Mouse (Mus musculus) intestine, embryonic 15.5 days (tissue): ENCODE data around the gene Rcc2. TPM values are rescaled to one million over a fixed set of nuclear protein-coding genes. Genes with fewer than 3 reads are reported as not detected.

Experiments used
- ATAC-seq: fragments of 200-750 bp; cut with Nextera tagmentation; 2 replicates; pipeline ENCODE4 v1.8.0; 2017; ENCODE audit warnings: moderate TSS enrichment, moderate library complexity
- H3K27ac ChIP-seq: fragments of 300-500 bp; sonication (generic); 2 replicates; pipeline ENCODE4 v1.5.1; 2015; ENCODE audit warnings: mild to moderate bottlenecking, inconsistent platforms
- H3K27me3 ChIP-seq: fragments of 300-500 bp; sonication (generic); replicated peaks from 2 replicates; pipeline ENCODE4 v1.6.1; 2015; ENCODE audit warnings: inconsistent platforms
- H3K36me3 ChIP-seq: fragments of 300-500 bp; sonication (generic); 2 replicates; pipeline ENCODE4 v1.6.1; 2015; ENCODE audit warnings: inconsistent platforms
- H3K4me1 ChIP-seq: fragments of 300-500 bp; sonication (generic); replicated peaks from 2 replicates; pipeline ENCODE4 v1.6.1; 2015; ENCODE audit warnings: inconsistent platforms
- H3K4me2 ChIP-seq: fragments of 300-500 bp; sonication (generic); replicated peaks from 2 replicates; pipeline ENCODE4 v1.6.1; 2015; ENCODE audit warnings: mild to moderate bottlenecking, inconsistent platforms
- H3K4me3 ChIP-seq: fragments of 300-500 bp; sonication (generic); replicated peaks from 2 replicates; pipeline ENCODE4 v1.5.1; 2015; ENCODE audit warnings: inconsistent platforms
- H3K9ac ChIP-seq: fragments of 300-500 bp; sonication (generic); 2 replicates; pipeline ENCODE4 v1.6.1; 2015; ENCODE audit warnings: inconsistent platforms
- H3K9me3 ChIP-seq: fragments of 300-500 bp; sonication (generic); 2 replicates; pipeline ENCODE4 v1.6.1; 2016; ENCODE audit warnings: inconsistent platforms
- WGBS: fragments of 180-500 bp; shearing (Covaris S2); methylation state at CpG from one replicate; pipeline ENCODE4 v1.1.7; 2015; 5-methylcytosine and 5-hydroxymethylcytosine counted together
- polyA plus RNA-seq: library from polyadenylated mRNA; unstranded; fragments of >200 nt; fragmentation: Nextera tagmentation; extraction: Ambion mirVana; gene quantifications from 2 replicates; pipeline ENCODE4 v1.2.1, GENCODE M21; 2015

Rcc2 gene
- polyA plus RNA-seq, 1 experiment from 2014 or later = 43.8 TPM

DNA sequence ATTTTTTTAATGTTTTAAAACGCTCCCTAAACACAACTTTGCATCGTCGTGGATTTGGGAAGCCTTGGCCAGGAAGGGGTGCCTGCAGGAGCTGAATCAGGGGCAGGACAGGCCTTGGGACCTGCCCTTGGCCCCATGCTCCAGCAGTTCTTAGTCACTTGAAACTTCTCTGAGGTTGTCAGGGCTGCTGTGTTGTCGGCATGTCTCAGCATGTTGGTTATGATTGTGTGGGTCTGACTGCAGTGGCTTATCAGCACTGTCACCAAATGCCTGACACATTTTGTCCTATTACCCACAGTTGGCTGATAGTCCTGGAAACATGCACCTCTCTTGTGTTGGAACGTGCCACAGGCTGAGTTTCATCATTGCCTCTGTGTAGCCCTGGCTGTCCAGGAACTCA is 19.8 kb downstream of the Rcc2 start:
- no peaks in the 10 kb centered on the region for H3K4me1 ChIP-seq
- no peak overlapping the region for H3K4me2 ChIP-seq
- peaks cover 71% of the 10 kb centered on the region for H3K36me3 ChIP-seq
- no peaks in the 10 kb centered on the region for H3K9me3 ChIP-seq
- ATAC-seq = no peak
- H3K27me3 ChIP-seq = no peaks in the 10 kb centered on the region
- no peak overlapping the region for H3K27ac ChIP-seq
- H3K4me3 ChIP-seq = no peak overlapping the region
- no peak overlapping the region for H3K9ac ChIP-seq
- WGBS = 91% methylated on average over 5 of the region's 5 CpGs

DNA sequence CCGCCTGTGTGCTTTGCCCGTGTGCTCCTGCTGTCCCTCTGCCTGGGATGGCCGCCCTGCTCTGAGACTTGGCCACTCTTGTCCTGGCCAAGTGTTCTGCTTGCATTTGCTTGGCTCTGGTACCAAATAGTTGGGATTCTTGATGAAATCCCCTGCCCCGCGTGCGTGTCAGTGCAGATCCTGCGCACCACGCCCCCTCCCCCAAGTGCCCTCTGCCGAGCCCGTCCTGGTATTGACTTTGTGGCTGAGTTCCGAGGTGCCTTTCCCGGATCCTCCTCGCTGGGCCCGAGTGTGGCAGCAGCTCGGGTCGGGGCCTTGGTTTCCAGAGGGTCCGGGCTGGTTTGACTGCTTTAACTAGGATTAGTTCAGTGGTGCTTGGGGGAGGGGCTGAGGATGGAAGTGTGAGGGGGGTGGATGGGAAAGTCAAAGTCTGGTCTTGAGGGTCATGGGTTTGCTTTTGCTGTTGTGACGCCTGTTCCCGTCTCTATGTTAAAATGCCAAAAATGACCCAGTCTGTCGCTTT is 21.7 kb downstream of the Rcc2 start:
- WGBS = 83% methylated on average over 20 of the region's 20 CpGs
- no peaks in the 10 kb centered on the region for H3K9me3 ChIP-seq
- no peak overlapping the region for H3K4me3 ChIP-seq
- no peaks in the 10 kb centered on the region for H3K27me3 ChIP-seq
- H3K4me2 ChIP-seq = no peak overlapping the region
- no peaks in the 10 kb centered on the region for H3K4me1 ChIP-seq
- H3K27ac ChIP-seq = no peak overlapping the region
- no peak for ATAC-seq
- H3K36me3 ChIP-seq = peaks cover 53% of the 10 kb centered on the region
- no peak overlapping the region for H3K9ac ChIP-seq

DNA sequence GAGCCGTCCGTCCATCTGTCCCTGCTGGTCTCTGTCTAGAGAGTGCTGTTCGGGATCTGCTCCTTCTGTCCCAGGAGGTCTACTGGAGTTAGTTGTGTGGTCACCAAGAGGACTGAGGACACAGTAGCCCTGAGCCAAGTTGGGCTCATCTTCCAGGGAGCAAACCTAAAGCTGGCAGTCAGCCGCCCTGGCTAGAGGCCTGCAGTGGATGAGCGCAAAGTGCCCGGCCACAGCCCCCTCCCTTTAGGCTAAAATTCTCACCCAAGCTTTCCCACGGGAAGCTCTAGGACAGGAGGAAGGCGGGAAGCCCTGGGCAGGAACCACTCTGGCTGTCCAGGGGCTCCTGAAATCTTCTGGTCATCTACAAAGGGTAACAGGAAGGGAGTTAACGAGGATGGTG is 22.4 kb downstream of the Rcc2 start:
- no peak overlapping the region for H3K4me2 ChIP-seq
- no peaks in the 10 kb centered on the region for H3K4me1 ChIP-seq
- peaks cover 50% of the 10 kb centered on the region for H3K36me3 ChIP-seq
- ATAC-seq = no peak
- no peaks in the 10 kb centered on the region for H3K9me3 ChIP-seq
- no peaks in the 10 kb centered on the region for H3K27me3 ChIP-seq
- no peak overlapping the region for H3K4me3 ChIP-seq
- H3K9ac ChIP-seq = no peak overlapping the region
- no peak overlapping the region for H3K27ac ChIP-seq
- WGBS = 79% methylated on average over 9 of the region's 9 CpGs

DNA sequence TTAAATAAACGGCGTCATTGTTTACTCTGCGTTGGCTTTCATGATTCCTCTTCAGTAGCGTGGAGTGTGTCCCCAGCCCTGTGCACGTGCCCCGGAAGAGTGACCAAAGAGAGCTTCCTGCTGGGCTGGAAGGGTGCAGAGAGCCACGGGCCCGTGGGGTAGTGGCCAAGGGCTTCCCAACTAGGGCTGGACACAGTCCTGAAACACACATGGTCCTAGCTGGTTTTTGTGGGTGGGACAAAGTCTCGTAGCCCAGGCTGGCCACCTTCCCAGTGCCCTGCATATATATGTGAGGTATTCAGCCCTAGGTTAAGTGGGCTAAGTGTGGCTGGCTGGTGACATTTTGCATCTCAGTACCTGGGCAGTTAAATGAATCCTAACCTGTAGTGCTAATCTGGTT is 22.9 kb downstream of the Rcc2 start:
- Histone ChIP-seq H3K27me3 (no peaks in the 10 kb centered on the region), H3K4me1 (no peaks in the 10 kb centered on the region), H3K9me3 (no peaks in the 10 kb centered on the region), H3K27ac (no peak overlapping the region), H3K36me3 (peaks cover 45% of the 10 kb centered on the region), H3K4me2 (no peak overlapping the region), H3K4me3 (no peak overlapping the region), H3K9ac (no peak overlapping the region)
- 73% methylated on average over 9 of the region's 9 CpGs for WGBS
- no peak for ATAC-seq

DNA sequence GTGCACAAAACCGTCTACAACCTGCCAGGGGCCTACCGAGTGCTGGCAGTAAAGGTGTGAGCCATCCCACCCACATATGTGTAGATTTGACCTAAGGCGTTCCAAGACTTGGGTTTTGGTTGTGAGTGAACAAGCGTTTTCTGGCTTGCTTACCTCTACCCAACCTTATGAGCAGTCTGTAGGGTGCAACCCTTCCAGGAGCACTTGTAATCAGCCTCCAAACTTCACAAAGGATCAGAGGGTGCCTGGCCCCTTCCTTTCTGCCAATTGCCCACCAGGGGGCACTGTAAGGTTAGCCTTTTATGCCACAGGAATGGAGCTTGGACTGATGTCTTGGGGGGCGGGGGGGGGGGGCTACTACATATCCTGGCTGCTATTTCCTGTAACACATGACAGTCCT is 23.5 kb downstream of the Rcc2 start:
- 52% methylated on average over 5 of the region's 5 CpGs for WGBS
- ATAC-seq = 0 out of 2 replicates have a peak, but pooled peaks have one; percentile 50
- peaks cover 39% of the 10 kb centered on the region for H3K36me3 ChIP-seq
- H3K4me3 ChIP-seq = no peak overlapping the region
- H3K4me2 ChIP-seq = no peak overlapping the region
- H3K27me3 ChIP-seq = no peaks in the 10 kb centered on the region
- H3K4me1 ChIP-seq = no peaks in the 10 kb centered on the region
- H3K27ac ChIP-seq = no peak overlapping the region
- H3K9ac ChIP-seq = no peak overlapping the region
- no peaks in the 10 kb centered on the region for H3K9me3 ChIP-seq

DNA sequence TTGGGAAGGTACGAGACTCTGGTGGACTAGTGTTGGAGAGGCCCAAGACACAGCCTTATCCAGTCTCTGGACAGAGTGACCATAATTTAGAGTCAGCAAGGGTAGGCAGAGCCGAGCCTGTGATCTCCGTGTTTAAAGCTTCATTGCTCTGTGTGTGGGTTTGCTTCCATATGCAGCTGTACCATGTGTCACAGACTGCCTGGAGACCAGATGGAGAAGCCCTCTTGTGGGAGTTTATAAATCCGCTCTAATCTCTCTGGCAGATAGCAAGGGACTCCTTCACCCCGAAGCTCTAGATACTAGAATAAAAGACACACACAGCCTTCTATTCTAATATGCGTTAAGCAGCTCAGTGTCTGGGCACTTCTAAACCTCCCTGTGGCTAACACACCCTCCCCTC is 24.4 kb downstream of the Rcc2 start:
- Histone ChIP-seq H3K9me3 (no peaks in the 10 kb centered on the region), H3K4me2 (no peak overlapping the region), H3K4me1 (no peaks in the 10 kb centered on the region), H3K27ac (no peak overlapping the region), H3K36me3 (peaks cover 31% of the 10 kb centered on the region), H3K27me3 (no peaks in the 10 kb centered on the region), H3K4me3 (no peak overlapping the region), H3K9ac (no peak overlapping the region)
- 62% methylated on average over 6 of the region's 6 CpGs for WGBS
- ATAC-seq = no peak

DNA sequence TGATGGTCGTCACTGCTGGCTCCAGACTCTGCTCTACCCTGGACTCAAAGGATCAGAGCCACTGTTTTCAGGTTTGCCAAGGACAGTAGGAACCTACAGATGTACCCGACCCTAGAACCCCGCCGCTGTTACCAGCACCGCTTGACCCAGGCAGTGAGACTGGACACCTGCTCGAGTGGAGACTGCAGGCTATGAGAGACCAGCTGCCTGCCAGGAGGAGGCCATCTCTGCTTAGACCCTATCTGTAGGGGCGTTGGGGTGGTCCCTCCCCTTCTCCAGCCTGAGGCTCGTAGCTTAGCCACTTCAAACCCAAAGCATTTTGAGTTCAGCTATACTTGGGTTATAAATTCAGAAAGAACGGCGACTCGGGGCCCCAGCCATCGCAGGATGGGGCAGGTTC is 26.6 kb downstream of the Rcc2 start:
- WGBS = 86% methylated on average over 12 of the region's 12 CpGs
- Histone ChIP-seq H3K27ac (no peak overlapping the region), H3K4me3 (no peak overlapping the region), H3K4me2 (no peak overlapping the region), H3K9me3 (no peaks in the 10 kb centered on the region), H3K36me3 (0 out of 2 replicates have a peak, but pooled peaks cover 11% of the 10 kb centered on the region), H3K9ac (no peak overlapping the region), H3K4me1 (no peaks in the 10 kb centered on the region), H3K27me3 (no peaks in the 10 kb centered on the region)
- no peak for ATAC-seq

DNA sequence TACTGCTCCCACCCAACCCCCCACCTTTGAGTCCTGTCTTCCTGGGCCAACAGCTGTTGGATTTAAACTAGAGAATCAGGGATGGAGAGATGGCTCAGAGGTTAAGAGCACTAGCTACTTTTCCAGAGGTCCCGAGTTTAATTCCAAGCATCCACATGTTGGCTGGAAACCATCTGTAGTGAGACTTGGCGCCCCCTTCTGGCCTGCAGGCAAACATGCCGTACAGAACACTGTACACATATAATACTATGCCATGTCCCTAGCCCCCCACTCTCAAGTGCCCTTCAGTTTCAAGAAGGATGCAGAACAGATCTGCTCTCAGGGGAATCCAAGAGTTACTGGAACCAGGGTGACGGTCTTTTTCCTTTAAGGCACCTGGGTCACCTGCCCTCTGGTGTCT is 31.3 kb downstream of the Rcc2 start:
- no peaks in the 10 kb centered on the region for H3K9me3 ChIP-seq
- 81% methylated on average over 4 of the region's 4 CpGs for WGBS
- no peaks in the 10 kb centered on the region for H3K36me3 ChIP-seq
- no peak overlapping the region for H3K4me2 ChIP-seq
- no peaks in the 10 kb centered on the region for H3K4me1 ChIP-seq
- H3K27me3 ChIP-seq = no peaks in the 10 kb centered on the region
- H3K27ac ChIP-seq = no peak overlapping the region
- no peak for ATAC-seq
- no peak overlapping the region for H3K9ac ChIP-seq
- no peak overlapping the region for H3K4me3 ChIP-seq

DNA sequence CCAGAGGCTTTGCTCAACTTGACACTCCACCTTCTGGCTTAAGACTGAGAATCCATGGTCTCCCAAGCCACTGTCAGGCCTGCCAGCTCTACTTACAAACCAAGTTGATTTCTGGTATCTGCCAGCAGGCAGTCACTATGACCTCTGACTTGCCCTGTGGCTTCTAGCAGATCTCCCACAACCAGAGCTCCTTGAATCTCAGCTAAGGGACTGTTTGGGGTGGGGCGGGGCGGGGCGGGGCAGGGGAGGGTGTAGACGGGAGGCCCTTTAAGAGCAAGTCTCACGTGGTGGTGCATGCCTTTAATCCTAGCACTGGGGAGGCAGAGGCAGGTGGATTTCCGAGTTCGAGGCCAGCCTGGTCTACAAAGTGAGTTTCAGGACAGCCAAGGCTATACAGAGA is 32.5 kb downstream of the Rcc2 start:
- WGBS = 64% methylated on average over 7 of the region's 7 CpGs
- H3K4me3 ChIP-seq = no peak overlapping the region

DNA sequence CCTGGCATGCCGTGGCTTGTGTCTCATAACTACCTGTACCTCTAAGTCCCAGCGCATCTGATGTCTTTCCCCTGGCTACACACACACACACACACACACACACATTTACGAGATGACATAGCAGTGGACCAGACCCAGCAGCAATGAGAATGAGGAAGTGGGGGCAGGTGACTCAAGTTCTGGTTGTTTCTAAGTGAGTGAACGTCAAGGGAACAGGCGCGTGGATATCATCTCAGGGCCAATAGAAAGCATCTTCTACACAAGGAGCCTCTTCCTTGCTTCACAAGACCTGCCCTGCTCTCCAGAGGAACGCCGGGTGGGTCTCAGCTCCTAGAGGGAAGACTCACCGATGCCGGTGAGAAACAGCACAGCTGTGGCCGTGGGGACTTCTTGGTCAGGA is 40.3 kb downstream of the Rcc2 start:
- no peak for ATAC-seq
- Histone ChIP-seq H3K4me1 (no peaks in the 10 kb centered on the region), H3K4me3 (no peak overlapping the region), H3K27me3 (no peaks in the 10 kb centered on the region), H3K4me2 (no peak overlapping the region), H3K27ac (no peak overlapping the region), H3K36me3 (no peaks in the 10 kb centered on the region), H3K9ac (no peak overlapping the region), H3K9me3 (no peaks in the 10 kb centered on the region)
- WGBS = 80% methylated on average over 11 of the region's 11 CpGs

More for the DNA sequence above, 32.5 kb downstream of the Rcc2 start:
- Histone ChIP-seq H3K27ac (no peak overlapping the region), H3K4me2 (no peak overlapping the region), H3K27me3 (no peaks in the 10 kb centered on the region), H3K9me3 (no peaks in the 10 kb centered on the region), H3K36me3 (no peaks in the 10 kb centered on the region), H3K9ac (no peak overlapping the region), H3K4me1 (no peaks in the 10 kb centered on the region)
- ATAC-seq = peak; percentile 25; the same call in 1 of the 2 replicates

DNA sequence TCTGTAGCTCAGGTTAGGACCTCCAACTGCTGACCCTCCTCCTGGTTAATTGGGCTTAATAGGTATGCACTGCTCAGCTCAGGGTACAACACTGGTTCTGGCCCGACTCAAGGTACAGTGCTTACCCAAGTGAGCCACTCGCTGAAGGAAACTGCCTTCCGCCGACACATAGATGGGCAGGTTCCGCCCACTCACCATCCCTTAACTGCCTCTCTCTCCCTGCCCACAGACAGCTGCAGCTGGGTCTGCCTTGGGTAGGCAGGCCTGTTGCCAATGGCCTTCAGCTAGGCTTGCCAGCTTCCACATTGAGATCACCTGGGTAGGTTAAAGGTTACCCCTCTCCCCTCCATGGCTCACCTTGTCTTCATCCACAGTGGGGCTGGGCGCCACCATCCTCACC is 41.1 kb downstream of the Rcc2 start:
- Histone ChIP-seq H3K4me2 (no peak overlapping the region), H3K4me3 (no peak overlapping the region), H3K27ac (no peak overlapping the region), H3K9me3 (no peaks in the 10 kb centered on the region), H3K36me3 (no peaks in the 10 kb centered on the region), H3K9ac (no peak overlapping the region), H3K4me1 (no peaks in the 10 kb centered on the region), H3K27me3 (no peaks in the 10 kb centered on the region)
- 86% methylated on average over 6 of the region's 6 CpGs for WGBS
- no peak for ATAC-seq

DNA sequence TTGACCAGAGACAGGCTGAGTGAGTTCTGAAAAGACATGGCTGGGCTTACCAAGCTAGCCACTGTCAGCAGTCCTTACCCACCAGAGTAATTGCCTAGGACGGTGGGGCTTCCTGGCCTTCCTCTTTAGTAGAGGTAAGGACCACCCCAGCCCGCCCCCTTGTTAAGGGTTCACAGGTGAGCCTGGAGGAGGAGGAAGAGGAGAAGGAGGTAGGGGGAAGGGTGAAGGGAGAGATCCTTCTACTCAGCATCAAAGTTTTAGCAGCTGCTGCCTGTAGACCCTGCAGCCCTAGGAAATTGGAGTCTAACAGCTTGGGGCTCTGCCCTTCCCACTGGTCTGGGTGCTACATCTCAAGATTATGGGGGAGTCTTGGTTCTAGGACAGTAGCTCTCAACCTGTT is 42.2 kb downstream of the Rcc2 start, which contains the start of gene Padi6:
Padi6 (minus strand) TSS at position 101 of the 400 bp plus-strand sequence.
- no peaks in the 10 kb centered on the region for H3K36me3 ChIP-seq
- H3K27me3 ChIP-seq = no peaks in the 10 kb centered on the region
- H3K4me2 ChIP-seq = no peak within 1 kb of the TSS
- no peak within 1 kb of the TSS for H3K9ac ChIP-seq
- no peaks in the 10 kb centered on the region for H3K9me3 ChIP-seq
- WGBS = 58% methylated on average over 2 of the region's 2 CpGs
- no peak within 1 kb of the TSS for H3K27ac ChIP-seq
- H3K4me3 ChIP-seq = no peak within 1 kb of the TSS
- no peak for ATAC-seq
- H3K4me1 ChIP-seq = peaks cover 2% of the 10 kb centered on the region; the same call in 1 of the 2 replicates

DNA sequence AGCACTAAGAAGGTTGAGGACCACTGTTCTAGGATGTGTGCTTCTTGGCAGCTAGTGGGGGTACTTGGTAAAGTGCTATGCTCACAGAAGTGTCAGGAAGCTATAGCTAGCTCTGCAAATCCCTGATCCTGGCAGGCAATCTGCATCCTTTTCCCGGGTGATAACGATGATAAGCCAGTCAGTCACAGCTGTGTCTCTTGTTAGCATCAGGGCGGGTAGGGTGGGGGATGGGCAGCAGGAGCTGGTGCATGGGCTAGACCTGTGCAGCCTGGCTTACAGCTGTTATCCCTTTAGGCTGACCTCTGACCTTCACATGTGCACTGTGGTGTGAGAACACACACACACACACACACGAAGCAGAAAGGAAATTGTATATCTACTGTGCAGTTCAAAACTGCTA is 42.7 kb downstream of the Rcc2 start:
- Histone ChIP-seq H3K36me3 (no peaks in the 10 kb centered on the region), H3K4me3 (no peak overlapping the region), H3K4me2 (no peak overlapping the region), H3K9ac (no peak overlapping the region), H3K27me3 (no peaks in the 10 kb centered on the region), H3K9me3 (no peaks in the 10 kb centered on the region), H3K27ac (no peak overlapping the region), H3K4me1 (peaks cover 7% of the 10 kb centered on the region)
- 54% methylated on average over 4 of the region's 4 CpGs for WGBS
- no peak for ATAC-seq
